Mouse (Mus musculus) v-Abl transformed pro-B cells (cell line): Measurements from ENCODE around the gene Slc16a9.
"Not testable (repeated sequence)": the region's sequence is repeated elsewhere in the genome, so short reads cannot be mapped to it uniquely, and the experiment has no call there.

Experiments used
- in situ Hi-C, 2 experiments: fragments of 400-800 bp; cut with MboI; formaldehyde crosslinking; loops; one replicate each; pipeline ENCODE4 v1.15.1; 2025; ENCODE audit not compliant: unreplicated experiment in 2 of 2

Gene Slc16a9

DNA sequence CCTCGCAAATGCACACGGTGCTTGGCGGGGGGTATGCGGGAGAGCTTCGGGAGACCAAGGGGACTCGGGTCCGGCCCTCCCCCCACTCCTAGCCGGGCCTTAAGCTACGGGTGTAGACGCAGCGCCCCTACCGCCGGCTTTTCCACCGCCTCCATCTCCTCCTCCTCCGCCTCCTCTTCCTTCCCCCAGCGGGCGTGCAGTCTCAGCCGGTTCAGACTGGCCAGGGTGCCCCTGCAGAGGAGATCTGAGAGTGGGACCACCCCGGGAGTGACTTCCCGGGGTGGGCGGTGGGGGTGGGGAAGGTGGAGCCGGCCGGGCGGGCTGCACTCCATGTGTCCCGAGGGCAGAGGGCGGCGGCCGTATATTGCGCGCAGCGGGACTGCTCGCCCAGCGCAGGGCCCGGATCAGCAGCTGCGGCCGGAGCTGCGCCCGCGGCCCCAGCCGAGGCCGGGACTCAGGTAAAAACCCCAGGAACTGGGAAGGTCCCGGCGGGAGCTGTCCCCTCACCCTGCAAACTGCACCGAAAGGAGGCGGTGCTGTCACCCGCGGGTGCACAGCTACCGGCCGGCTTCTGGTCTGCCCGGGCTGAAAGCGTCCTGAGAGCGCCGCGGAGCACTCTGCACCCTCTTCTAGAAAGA lies at the start of gene Slc16a9:
TSS of gene Slc16a9 (plus strand) at position 180 of the 638 bp plus-strand sequence.
- in situ Hi-C loops, result no loop called here

DNA sequence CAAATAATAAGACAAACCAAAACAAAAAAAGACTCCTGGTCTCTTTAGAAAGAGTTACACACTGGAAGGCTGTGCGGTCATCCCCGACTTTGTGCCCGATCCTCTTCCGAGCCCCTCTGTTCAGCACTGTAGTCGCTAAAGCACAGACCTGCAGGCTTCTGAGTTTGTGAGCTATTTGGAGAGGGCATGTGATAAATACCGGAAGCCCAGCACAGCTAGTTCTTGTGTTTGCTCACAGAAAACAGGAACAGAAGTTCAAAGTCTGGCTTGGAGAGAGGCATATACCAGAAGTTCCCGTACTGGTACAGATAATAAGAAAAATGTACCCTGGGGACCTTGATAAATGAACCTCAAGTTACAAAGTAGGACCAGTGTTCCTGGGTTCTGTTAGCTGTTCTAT lies 49.6 kb upstream of the Slc16a9 start:
- in situ Hi-C loops, result loop anchor here (5.0 to 25.0 kb wide), 13 partner anchors 93 to 1190 kb away; partner anchors contain the start of genes A930033H14Rik (in 1 of the 2), Cdk1 (in 1 of the 2), Cisd1 (in 1 of the 2) and Ipmk (in 1 of the 2)

DNA sequence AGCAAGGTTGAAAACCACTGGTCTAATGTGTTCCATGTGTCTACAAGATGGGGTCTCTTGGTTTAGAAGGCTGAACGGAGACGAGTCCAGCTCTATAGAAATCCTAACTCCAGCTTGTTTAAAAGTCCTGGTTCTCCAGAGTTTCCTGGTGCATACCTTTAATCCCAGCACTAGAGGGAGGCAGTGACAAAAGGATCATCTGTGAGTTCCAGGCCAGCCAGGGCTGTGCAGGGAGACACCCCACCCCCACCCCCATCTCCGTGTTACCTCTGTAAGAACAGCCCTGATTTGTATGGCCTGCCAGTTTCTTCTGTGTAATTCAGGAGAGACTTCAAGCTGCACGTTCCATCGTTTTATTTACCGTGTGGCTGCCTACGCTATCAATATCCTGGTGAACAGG lies 49.1 kb upstream of the Slc16a9 start:
- in situ Hi-C loops, result loop anchor here (5.0 to 25.0 kb wide), 13 partner anchors 93 to 1189 kb away; partner anchors contain the start of genes A930033H14Rik (in 1 of the 2), Cdk1 (in 1 of the 2), Cisd1 (in 1 of the 2) and Ipmk (in 1 of the 2)

DNA sequence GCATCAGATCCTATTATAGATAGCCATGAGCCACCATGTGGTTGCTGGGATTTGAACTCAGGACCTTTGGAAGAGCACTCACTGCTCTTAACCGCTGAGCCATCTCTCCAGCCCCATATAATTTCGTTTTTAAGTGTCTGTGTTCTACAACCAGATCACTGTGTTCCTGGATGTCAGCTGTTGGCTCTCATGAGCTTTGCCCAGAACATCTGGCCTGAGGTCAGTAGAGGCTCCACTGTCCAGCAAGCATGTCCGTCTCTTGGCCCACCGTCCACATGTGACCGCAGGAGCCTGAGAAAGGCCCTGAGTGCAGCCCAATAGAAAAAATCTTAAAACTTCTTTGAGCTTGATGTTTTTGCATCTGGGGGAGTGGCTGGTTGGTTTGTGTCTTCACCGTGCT lies 48.2 kb upstream of the Slc16a9 start:
- in situ Hi-C loops, result loop anchor here (5.0 to 25.0 kb wide), 13 partner anchors 94 to 1188 kb away; partner anchors contain the start of genes A930033H14Rik (in 1 of the 2), Cdk1 (in 1 of the 2), Cisd1 (in 1 of the 2) and Ipmk (in 1 of the 2)

DNA sequence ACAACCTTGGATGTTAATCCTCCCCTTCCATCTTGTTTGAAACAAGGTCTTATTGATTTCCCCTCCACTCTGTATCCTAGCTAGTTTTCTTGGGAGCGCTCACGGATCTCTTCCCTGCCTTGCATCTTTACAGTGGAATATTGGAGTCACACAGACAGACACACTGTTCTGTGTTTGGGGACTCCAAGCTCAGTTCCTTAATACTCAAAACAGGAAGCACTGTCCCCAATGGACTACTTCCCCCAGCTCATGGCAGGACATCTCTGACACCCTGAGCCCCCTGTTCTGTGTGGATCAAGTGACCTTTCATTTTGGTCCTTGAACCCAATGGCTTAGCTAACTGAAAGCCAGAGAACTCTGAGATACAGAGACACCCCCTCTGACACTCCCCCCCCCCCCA lies 47.3 kb upstream of the Slc16a9 start:
- in situ Hi-C loops, result loop anchor here (5.0 to 25.0 kb wide), 13 partner anchors 95 to 1187 kb away; partner anchors contain the start of genes A930033H14Rik (in 1 of the 2), Cdk1 (in 1 of the 2), Cisd1 (in 1 of the 2) and Ipmk (in 1 of the 2)

DNA sequence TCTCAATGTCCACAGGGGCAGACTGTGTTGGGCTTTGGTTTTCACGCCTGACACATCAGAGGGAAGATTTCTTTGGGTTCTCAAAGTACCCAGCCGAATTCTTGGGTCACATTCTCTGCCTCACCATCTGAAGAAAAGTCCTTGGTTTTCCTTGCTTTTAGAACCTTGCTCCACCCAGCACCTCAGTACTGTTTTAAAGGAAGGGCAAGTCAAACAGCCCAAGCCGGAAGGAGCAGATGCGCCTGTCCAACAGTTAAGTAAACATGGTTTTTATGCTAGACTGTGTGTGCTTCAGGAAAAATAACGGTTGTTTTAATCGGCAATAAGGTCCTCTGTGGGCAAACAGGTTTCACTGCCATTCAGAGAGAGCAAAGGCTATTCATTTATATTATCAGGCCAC lies 46.9 kb upstream of the Slc16a9 start:
- in situ Hi-C loops, result loop anchor here (5.0 to 25.0 kb wide), 13 partner anchors 96 to 1187 kb away; partner anchors contain the start of genes A930033H14Rik (in 1 of the 2), Cdk1 (in 1 of the 2), Cisd1 (in 1 of the 2) and Ipmk (in 1 of the 2)

DNA sequence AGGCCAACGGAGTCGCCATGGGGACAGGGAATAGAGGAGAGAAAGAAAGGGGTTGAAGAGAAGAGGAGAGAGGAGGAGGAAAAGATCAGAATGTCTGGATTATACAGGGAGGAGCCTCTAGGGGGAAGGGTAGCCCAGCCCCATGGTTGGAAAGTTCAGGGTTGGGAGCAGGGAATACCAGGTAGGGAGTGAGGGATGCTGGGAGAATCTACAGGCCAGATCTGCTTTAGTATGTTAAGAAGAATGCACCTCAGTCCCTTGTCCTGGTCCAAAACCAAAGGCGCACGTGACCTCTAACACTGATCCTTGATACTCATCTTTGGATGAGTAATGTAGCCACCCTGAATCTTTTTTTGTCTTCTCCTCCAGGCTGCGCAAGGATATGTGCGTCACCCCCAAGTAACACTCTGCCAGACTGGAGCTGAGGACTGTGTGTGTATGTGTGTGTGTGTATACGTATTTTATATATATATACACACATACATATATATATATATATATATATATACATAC lies 45.9 kb upstream of the Slc16a9 start:
- in situ Hi-C loops, result loop anchor here (5.0 to 25.0 kb wide), 13 partner anchors 97 to 1186 kb away; partner anchors contain the start of genes A930033H14Rik (in 1 of the 2), Cdk1 (in 1 of the 2), Cisd1 (in 1 of the 2) and Ipmk (in 1 of the 2)

DNA sequence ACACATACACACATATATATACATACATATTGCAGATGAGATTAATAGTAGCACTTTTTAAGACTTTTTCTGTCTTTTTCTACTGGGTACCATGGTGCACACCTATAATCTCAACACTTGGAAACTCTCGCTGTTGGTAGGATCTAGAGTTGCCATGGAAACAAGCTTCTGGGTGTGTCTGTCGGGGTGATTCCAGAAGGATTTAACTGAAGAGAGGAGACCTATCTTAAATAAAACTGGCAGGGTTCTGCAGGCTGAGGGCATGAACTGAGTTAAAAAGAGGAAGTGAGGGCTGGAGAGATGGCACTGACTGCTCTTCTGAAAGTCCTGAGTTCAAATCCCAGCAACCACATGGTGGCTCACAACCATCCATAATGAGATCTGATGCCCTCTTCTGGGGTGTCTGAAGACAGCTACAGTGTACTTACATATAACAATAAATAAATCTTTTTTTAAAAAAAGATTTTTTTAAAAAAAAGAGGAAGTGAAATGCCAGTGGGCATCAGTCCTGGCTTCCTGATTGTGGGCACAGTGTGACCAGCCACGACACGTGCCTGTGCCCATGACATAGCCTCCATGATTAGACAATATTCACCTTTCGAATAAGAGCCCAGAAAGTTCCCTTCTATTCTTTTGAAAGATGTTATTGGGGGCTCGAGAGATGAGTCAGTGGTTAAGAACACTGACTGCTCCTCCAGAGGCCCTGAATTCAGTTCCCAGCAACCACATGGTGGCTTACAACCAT lies 45.3 kb upstream of the Slc16a9 start:
- in situ Hi-C loops, result loop anchor here (5.0 to 25.0 kb wide), 13 partner anchors 97 to 1185 kb away; partner anchors contain the start of genes A930033H14Rik (in 1 of the 2), Cdk1 (in 1 of the 2), Cisd1 (in 1 of the 2) and Ipmk (in 1 of the 2)

DNA sequence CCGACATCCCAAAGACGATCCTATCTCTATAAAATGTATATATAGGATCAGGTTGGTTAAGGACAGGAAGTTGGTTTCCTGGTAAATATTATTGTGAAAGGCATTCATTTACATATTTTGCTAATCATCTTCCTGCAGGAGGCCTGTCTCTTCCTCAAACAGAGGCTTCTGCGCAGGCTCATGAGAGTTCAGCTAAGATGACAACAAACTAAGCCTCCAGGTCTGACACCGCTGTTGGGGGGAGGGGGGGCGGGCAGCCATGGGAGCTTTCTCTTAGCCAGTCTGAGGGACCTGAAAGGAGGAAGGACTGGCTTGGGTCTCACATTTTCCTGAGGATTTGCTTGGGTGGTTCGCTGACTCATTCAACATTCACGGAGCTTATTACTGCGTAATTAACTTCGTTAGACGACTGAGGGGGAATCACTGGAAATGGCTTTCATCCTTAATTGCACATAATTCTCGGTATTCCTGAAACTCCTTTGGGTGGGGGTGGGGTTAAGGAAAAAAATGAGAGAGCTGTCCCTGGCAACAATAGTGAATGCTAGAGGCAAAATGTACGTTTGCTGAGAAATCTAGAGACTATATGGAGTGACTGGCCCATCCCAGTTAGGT lies 43.9 kb upstream of the Slc16a9 start:
- in situ Hi-C loops, result no loop called here

DNA sequence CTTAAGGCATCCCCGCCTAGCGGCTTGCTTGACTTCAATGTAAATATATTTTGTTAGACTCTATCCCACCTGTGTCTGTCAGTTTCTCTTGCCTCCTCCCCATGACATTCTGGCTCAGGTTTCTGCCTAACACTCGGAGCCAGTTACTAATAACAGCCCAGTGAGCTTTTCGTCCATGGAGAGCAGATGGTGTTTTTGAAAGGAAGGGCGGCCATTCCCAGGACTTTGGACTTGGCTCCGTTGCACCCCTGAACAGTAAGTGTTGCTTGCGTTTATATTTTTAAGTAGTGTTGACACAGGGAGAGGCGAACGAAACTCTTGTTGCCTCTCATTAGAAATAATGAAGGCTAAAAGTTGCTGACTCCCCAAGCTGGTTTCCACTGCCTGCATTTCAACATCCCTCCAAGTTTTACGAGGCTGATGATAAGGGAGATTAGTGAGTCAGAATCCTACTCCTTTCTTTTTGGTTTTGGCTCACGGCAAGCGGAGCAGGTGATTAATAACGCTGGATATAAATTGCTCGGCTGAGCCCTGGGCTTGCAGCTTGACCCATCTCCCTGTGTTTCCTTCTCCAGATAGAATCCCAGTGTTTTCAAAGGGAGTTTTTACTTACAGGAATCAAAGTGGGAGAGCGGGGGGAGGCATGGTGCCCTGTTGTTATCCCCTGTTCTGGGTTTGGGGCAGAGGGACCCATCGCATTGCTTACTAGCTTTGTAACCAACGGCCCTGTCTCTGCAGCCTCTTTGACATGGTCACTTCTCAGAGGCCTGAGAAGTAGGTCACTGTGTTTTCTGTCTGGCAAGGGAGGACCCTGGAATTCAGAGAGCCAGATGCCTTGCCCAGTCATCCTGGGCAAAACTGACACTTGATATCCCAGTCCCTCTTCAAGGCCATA lies 40.1 kb upstream of the Slc16a9 start, which contains the start of gene Mrln:
TSS of gene Mrln (plus strand) at position 160 of the 895 bp plus-strand sequence.
- in situ Hi-C loops, result no loop called here

DNA sequence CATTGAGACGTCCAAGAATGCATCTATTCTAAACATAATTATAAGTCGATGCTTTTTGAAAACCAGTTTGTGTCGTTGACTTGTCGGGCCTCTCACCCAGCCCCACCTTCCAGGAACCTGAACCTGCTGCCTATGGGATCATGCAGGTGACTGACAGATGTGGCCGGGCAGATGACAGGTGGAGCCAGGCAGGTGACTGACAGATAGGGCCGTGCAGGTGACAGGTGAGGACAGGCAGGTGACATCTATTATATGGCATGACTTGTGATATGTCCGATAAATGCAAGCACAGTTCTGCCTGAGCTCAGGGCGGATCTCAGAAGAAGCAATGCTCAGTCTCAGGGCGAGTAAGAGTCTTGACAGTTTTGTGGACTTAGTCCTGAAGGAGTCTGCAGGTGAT lies 33.6 kb upstream of the Slc16a9 start:
- in situ Hi-C loops, result no loop called here

DNA sequence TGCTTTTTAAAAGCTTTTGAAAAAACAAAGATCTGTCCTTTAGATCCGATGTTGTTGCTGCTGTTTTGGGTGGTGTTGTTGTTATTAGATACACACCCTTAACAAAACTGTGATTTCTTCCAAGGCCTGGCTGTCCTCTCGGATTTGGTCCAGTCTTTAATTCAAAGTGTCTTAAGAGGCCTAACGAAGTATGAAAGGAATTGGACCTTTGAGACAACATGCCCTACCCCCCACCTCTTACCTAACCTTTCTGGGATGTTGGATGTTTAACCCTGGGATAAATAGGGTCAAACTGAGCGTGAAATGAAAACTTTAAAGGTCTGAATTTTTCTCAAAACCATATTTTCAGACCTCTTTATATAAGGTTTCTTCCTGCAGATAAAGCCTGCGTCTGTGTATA lies 23.9 kb upstream of the Slc16a9 start:
- in situ Hi-C loops, result no loop called here

DNA sequence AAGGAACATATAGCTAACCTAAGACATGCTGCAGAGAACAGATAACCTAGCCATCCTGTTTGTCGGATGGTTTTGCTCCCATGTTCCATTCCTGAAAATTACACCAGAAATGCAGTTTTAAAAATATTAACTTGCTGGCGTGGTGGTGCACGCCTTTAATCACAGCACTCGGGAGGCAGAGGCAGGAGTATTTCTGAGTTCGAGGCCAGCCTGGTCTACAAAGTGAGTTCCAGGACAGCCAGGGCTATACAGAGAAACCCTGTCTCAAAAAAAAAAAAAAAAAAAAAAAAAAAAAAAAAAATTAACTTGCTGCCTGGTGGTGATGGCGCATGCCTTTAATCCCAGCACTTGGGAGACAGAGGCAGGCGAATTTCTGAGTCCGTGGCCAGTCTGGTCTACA lies 22.7 kb upstream of the Slc16a9 start:
- in situ Hi-C loops, result not testable (repeated sequence)

DNA sequence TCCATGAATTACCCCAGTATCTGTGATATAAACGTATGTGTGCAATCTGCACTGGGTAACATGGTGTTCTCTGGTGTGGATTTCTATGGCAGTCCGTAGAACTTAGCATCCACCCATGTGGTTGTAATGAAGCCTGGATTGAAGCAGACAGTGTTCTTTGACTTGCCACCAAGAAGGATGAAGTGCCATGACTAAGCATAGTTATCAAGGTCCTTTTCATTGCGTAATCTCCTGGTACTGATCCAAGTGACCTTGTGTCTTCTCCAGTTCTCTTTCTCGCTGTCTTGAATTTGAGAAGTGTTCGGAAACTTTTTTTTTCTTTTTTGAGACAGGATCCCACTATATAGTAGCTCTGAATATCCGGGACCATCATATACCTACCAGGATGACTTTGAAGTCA lies 20.3 kb upstream of the Slc16a9 start:
- in situ Hi-C loops, result no loop called here

DNA sequence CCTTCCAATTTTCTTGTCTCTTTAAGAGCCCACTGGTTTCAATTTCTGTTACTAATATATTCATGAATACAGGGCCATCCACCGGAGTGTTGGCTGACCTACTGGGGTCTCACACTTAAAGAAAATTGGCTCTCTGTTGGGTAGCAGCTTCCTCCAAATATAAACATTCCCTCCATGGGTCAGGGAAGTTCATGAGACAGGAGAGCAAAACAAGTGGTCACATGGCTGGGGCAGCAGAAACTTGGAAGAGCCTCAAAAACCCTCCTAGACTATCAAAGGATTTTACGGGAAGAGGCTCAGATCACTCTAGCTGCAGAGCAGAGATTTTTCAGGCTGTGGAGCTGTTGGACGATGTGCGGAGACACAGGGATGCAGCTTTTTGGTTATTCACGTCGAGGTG lies 19.1 kb upstream of the Slc16a9 start:
- in situ Hi-C loops, result no loop called here

DNA sequence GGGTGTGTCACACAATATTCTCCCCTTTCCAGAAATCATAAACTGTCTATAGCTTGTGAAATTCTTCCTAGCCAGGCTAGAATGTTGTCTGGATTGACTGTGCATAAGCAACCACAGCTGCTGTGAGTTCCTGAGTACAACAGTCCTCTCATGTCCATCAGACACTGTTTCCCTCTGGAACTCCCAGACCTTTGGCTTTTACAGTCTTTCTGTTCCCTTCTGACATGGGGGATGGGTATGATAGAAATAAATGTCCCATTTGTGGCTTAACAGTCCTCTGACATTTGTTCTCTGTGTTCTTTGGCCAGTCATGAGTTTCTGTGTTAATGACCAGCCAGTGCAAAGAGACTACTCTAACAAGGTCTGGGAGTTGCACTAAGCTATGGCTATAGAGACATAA lies 18.3 kb upstream of the Slc16a9 start:
- in situ Hi-C loops, result no loop called here

DNA sequence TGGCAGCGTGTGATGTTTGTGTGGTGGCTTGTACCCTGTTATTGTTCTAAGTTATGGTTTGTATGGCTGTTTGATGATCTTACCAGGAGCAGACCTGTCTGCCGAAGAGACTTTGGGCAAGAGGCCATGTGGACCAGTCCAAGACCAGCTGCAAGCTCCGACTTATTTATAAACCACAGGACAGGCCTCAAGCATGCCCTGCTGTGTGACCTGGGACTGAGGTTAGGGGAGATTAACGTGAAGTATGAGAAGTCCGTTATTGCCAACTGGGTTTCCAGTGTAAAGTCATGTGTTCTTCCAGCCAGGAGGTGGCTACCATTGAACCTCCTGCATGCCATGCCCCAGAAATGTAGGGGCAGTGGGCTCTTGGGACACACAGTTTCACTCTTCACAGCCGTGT lies 14.5 kb upstream of the Slc16a9 start:
- in situ Hi-C loops, result no loop called here

DNA sequence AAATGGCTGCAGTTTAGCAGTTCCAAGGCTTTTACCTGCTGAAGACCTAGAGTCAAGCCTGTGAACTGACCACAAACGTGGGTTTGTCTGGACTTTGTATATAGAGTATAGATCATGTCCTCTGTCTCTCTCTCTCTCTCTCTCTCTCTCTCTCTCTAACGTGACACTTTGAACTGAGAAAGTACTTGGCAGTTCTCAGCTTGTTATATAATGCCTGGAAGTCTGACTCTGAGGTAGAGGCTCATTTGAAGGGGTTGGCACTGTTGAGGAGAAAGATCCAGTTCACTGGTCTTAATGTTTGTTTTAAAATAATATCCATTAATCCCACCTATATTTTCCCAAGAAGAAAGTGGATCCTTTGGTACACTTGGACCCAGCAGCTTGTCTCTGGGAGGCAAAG lies 7.0 kb upstream of the Slc16a9 start:
- in situ Hi-C loops, result no loop called here

DNA sequence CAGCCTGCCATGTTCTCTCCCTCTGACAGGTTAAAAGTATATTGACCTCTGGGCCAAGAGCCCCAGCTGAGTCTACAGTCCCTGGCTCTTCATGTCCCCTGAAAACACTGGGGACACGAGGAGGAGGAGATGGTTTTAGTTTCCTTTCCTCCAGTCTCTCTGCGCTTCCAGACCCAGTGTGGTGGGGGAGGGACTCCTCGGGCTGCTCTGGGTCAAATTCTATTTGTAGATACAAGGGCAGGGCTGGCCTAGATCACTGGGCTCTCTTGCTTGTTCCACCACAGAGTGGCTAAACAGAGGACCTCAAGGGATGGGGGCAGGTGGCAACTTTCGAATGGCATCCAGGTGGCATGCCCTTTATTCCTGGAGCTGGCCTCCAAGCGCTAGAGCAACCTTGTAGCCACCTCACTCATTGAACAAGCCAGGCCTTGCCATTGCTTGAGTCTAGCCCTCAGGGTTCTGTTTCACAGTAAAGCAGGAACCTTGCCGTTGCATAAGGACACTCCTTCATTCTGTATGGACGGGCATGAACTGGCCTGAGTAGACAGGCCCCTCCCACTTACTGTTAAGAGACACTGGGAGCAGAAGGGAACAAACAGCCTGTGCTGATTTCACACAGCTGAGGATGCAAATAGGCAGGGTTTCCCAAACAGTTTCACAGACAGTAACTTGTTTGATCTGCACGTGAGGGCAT lies 2.0 kb upstream of the Slc16a9 start:
- in situ Hi-C loops, result no loop called here
